In the genomic region with DNA sequence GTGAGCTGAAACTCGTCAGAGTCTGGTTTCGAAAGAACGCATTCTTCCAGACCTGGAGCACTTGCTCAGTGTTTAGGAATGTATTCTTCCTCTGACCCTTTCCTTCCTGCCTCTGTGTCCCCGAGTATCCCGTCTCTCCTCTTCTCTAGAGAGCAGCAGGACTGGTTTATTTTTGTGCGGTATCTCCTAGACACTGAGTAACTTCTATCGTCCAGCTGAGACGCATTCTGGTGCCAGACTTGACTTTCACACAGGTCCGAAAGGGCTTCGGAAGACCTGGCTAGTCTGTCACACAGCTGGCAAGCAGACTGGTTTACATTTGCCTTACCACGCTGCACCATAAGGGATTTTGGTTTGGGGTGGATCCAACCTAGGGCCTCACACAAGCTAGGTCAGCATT, we compare ENCODE assay signal across 12 mouse cellular contexts. TPM values are rescaled to one million over a fixed set of nuclear protein-coding genes. Genes with fewer than 3 reads are reported as not detected.
A peak's percentile ranks its signal among the peaks of the same experiment; 100 is the strongest.
DNase-seq lines count a peak whose midpoint lies in the region; ATAC-seq lines count a peak whose summit lies in the region.
"Had no signal": no experiment of that assay in that cellular context is flagged by ENCODE, and none has a peak within 500 bp of the region (broad histone marks: within the 10 kb centered on the region; RNA-seq: fewer than 3 reads in every experiment).

No protein-coding gene starts in this region.

- H3K9ac ChIP-seq in limb, embryonic 15.5 days = no peak overlapping the region

- peak; percentile 63 for DNase-seq in kidney, adult 11 months
- no peak for DNase-seq in kidney, postnatal 4 days
- peak; percentile 31 to 53 for DNase-seq in heart, postnatal 10 days
- DNase-seq in cerebellum, adult 11 months = no peak
- no peak for DNase-seq in urinary bladder, postnatal 14 days (ENCODE audit: low spot score)
- DNase-seq: adrenal gland, adult 8-10 months; cerebellum, adult 11-12 months; right cerebral cortex, postnatal 25 days had no signal

- H3K27ac ChIP-seq in brown adipose tissue, adult 24 weeks (replicated peaks; ENCODE audit: low read depth, low read length) = peak overlapping the region; percentile 96
- H3K27ac ChIP-seq in limb, embryonic 15.5 days = peak overlapping the region; percentile 39
- H3K27ac ChIP-seq: hindbrain, embryonic 10.5 days had no signal

- H3K36me3 ChIP-seq in limb, embryonic 15.5 days = no peaks in the 10 kb centered on the region
- H3K36me3 ChIP-seq: hindbrain, embryonic 10.5 days had no signal

- intact Hi-C loops in heart, postnatal 10 days (cut with DNase I) = no loop called here

- no peak for ATAC-seq in limb, embryonic 15.5 days (ENCODE audit: insufficient number of reproducible peaks, low FRiP score, low TSS enrichment, low read depth)
- ATAC-seq in granulocyte monocyte progenitor cell, adult 5-6 weeks (replicated peaks; ENCODE audit: poor library complexity, severe bottlenecking) = no peak

- H3K27me3 ChIP-seq in limb, embryonic 15.5 days = no peaks in the 10 kb centered on the region

- peaks cover 35% of the 10 kb centered on the region for H3K4me1 ChIP-seq in brown adipose tissue, adult 24 weeks (ENCODE audit: control insufficient read depth, insufficient read depth, insufficient read length, low read length)
- H3K4me1 ChIP-seq in limb, embryonic 15.5 days = peaks cover 25% of the 10 kb centered on the region

- H3K9me3 ChIP-seq in limb, embryonic 15.5 days = no peaks in the 10 kb centered on the region
- H3K9me3 ChIP-seq: hindbrain, embryonic 10.5 days had no signal

- WGBS in limb, embryonic 15.5 days = 54% methylated on average over 11 of the region's 11 CpGs

- H3K4me3 ChIP-seq in brown adipose tissue, adult 24 weeks (ENCODE audit: insufficient read depth, low read depth, low read length) = no peak overlapping the region
- H3K4me3 ChIP-seq in limb, embryonic 15.5 days = no peak overlapping the region
- H3K4me3 ChIP-seq: hindbrain, embryonic 10.5 days had no signal

- H3K4me2 ChIP-seq in limb, embryonic 15.5 days = no peak overlapping the region

RNA-seq across cellular contexts. Expression of a gene that starts 5.2 kb away (rescaled TPM):
- 52.7 and 66.3 TPM in 2 replicates for polyA plus RNA-seq in brown adipose tissue, adult 24 weeks (2012; ENCODE audit: insufficient read depth, insufficient read length, missing spikeins)
- 100 to 1,000 TPM; 269 to 276 TPM for total RNA-seq in heart, postnatal 10 days (2021)
- 315 and 328 TPM in 2 replicates for polyA plus RNA-seq in limb, embryonic 15.5 days (2015; fragmentation: Nextera tagmentation; extraction: Ambion mirVana)
- total RNA-seq in granulocyte monocyte progenitor cell, adult 5-6 weeks (2014; fragmentation: Nextera tagmentation) = 33.6 and 40.3 TPM in 2 replicates
- total RNA-seq in granulocyte monocyte progenitor cell, adult 5-6 weeks (2017) = 35.3 and 44.5 TPM in 2 replicates

RNA-seq across cellular contexts. Expression of a gene that starts 43.5 kb away (rescaled TPM):
- 72.4 and 81.8 TPM in 2 replicates for polyA plus RNA-seq in brown adipose tissue, adult 24 weeks (2012; ENCODE audit: insufficient read depth, insufficient read length, missing spikeins)
- 10 to 100 TPM; 54.4 to 57.7 TPM for total RNA-seq in heart, postnatal 10 days (2021)
- 7.9 and 9.5 TPM in 2 replicates for polyA plus RNA-seq in limb, embryonic 15.5 days (2015; fragmentation: Nextera tagmentation; extraction: Ambion mirVana)
- total RNA-seq in granulocyte monocyte progenitor cell, adult 5-6 weeks (2014; fragmentation: Nextera tagmentation) = 7.5 TPM in 1 of 2 replicates, not detected in the other
- 0.67 TPM in 1 of 2 replicates, not detected in the other for total RNA-seq in granulocyte monocyte progenitor cell, adult 5-6 weeks (2017)

Comparison
In these comparisons a context has a peak if more than half of its experiments do, and no peak if none do; other contexts are left out.
1. DNase-seq: peak in kidney, adult 11 months (single experiment) and heart, postnatal 10 days (2 of 2); none in kidney, postnatal 4 days (0 of 2), cerebellum, adult 11 months (single experiment) and urinary bladder, postnatal 14 days (single experiment).
2. RNA of a gene that starts 5.2 kb away (total RNA-seq): 269 to 276 TPM in heart, postnatal 10 days; 33.6 to 44.5 TPM in granulocyte monocyte progenitor cell, adult 5-6 weeks; every median in the first group is over 4 times any median in the second.
3. RNA of a gene that starts 43.5 kb away (total RNA-seq): 54.4 to 57.7 TPM in heart, postnatal 10 days; 0.67 to 7.5 TPM in granulocyte monocyte progenitor cell, adult 5-6 weeks; every median in the first group is over 4 times any median in the second.